Mouse (Mus musculus) ES-Bruce4 (cell line): ENCODE measurements at regions not wholly inside any gene's neighbourhood (a gene's known extent, or its start where the extent isn't known, plus 50 kb on each side); places are given as distances from the start of the nearest gene placed in this dataset.
A peak's percentile ranks its signal among the peaks of the same experiment; 100 is the strongest.

Experiments
- CTCF ChIP-seq: IDR thresholded peaks from one replicate; pipeline ENCODE4 v1.8.1; 2011; ENCODE audit warnings: low read depth, low read length
- POLR2A ChIP-seq: IDR thresholded peaks from one replicate; pipeline ENCODE4 v1.8.1; 2011; ENCODE audit warnings: low read length; ENCODE audit not compliant: insufficient read depth

DNA sequence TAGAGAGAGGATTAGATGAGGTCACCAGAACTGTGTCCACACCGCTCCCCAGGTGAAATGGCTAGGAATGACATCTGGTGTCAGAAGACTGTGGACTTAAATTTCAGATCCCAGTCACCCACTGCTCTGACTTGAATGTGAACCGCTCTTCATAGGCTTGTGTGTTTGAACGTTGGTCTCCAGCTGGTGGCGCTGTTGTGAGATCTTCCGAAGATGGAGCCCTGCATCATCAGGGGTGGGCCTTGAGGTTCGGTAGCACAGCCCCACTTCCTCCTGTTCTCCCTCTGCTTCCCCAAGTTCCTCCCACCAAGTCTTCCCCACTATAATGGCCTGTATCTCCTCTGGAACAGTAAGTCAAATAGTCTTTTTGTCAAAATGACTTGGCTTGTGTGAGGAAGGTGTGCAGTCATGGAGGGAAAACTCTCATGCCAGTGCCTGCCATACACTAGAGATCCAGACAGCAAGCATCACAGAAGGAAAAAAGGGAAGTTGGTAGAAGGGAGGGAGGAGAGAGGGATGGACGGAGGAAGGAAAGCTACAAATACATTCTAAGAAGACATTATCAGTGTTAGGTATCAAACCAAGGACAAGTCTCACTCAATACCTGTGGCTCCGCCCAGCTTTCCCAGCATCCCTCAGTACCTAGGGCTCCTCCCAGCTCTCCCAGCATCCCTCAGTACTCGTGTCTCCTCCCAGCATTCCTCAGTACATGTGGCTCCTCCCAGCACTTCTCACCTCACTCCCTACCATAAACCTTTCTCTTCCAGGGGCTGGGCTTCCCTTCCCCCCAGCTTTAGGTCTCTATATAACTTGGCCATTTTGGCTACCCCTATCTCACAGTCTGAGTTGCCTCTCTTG is 423.9 kb upstream of the Jarid2 start:
- TF ChIP-seq POLR2A (no peak), CTCF (peak; percentile 77)
